Mouse (Mus musculus) splenic B cell, adult 2 months (primary cell): ENCODE measurements around the gene Dnaaf1.

Experiments used
- DNase-seq: peaks from one replicate; pipeline ENCODE4 v3.0.0-alpha.2; 2011; ENCODE audit warnings: low read depth, low spot score
- H3K27me3 ChIP-seq: 2 replicates; pipeline ENCODE4 v1.6.1; 2012; ENCODE audit warnings: mild to moderate bottlenecking, low read length, moderate library complexity, mixed read lengths; ENCODE audit not compliant: control insufficient read depth, poor library complexity, insufficient read depth, severe bottlenecking
- H3K36me3 ChIP-seq: 2 replicates; pipeline ENCODE4 v1.6.1; 2012; ENCODE audit warnings: mild to moderate bottlenecking, low read length, moderate library complexity, mixed read lengths; ENCODE audit not compliant: control insufficient read depth, poor library complexity, insufficient read depth, severe bottlenecking

Gene Dnaaf1

GRCm38 (mm10) chr8:119590348-119590747 lies 15.3 kb downstream of the Dnaaf1 start:
- Histone ChIP-seq H3K36me3 (no peaks in the 10 kb centered on the region), H3K27me3 (no peaks in the 10 kb centered on the region)
- DNase-seq, result no peak

- Histone ChIP-seq H3K27me3 (no peaks in the 10 kb centered on the region), H3K36me3 (no peaks in the 10 kb centered on the region)
- DNase-seq, result no peak
Observed at GRCm38 (mm10) chr8:119591456-119591855, 16.4 kb downstream of the Dnaaf1 start.

GRCm38 (mm10) chr8:119603771-119604170 lies 28.7 kb downstream of the Dnaaf1 start:
- no peak for DNase-seq
- H3K27me3 ChIP-seq, result no peaks in the 10 kb centered on the region
- peaks cover 1% of the 10 kb centered on the region for H3K36me3 ChIP-seq

GRCm38 (mm10) chr8:119604398-119604803 lies 29.4 kb downstream of the Dnaaf1 start:
- H3K27me3 ChIP-seq, result no peaks in the 10 kb centered on the region
- DNase-seq, result no peak
- peaks cover 1% of the 10 kb centered on the region for H3K36me3 ChIP-seq

GRCm38 (mm10) chr8:119604996-119605395 lies 30.0 kb downstream of the Dnaaf1 start, which contains the start of gene Taf1c:
TSS of gene Taf1c (minus strand) at chr8:119605222.
- H3K27me3 ChIP-seq, result no peaks in the 10 kb centered on the region
- peaks cover 1% of the 10 kb centered on the region for H3K36me3 ChIP-seq
- peak; percentile 95 for DNase-seq

- peak; percentile 58 for DNase-seq
- no peaks in the 10 kb centered on the region for H3K27me3 ChIP-seq
- H3K36me3 ChIP-seq, result peaks cover 1% of the 10 kb centered on the region; the same call in 1 of the 2 replicates
Observed at GRCm38 (mm10) chr8:119606224-119606623, 31.2 kb downstream of the Dnaaf1 start.

GRCm38 (mm10) chr8:119612471-119612870 lies 37.4 kb downstream of the Dnaaf1 start, which contains the start of gene Adad2:
TSS of gene Adad2 (plus strand) at chr8:119612747.
- H3K27me3 ChIP-seq, result no peaks in the 10 kb centered on the region
- H3K36me3 ChIP-seq, result no peaks in the 10 kb centered on the region
- no peak for DNase-seq

GRCm38 (mm10) chr8:119615096-119615495 lies 40.1 kb downstream of the Dnaaf1 start:
- Histone ChIP-seq H3K36me3 (no peaks in the 10 kb centered on the region), H3K27me3 (no peaks in the 10 kb centered on the region)
- DNase-seq, result no peak

GRCm38 (mm10) chr8:119616358-119616757 lies 41.3 kb downstream of the Dnaaf1 start:
- H3K27me3 ChIP-seq, result no peaks in the 10 kb centered on the region
- H3K36me3 ChIP-seq, result no peaks in the 10 kb centered on the region
- no peak for DNase-seq

GRCm38 (mm10) chr8:119616811-119617210 lies 41.8 kb downstream of the Dnaaf1 start:
- no peaks in the 10 kb centered on the region for H3K36me3 ChIP-seq
- DNase-seq, result no peak
- no peaks in the 10 kb centered on the region for H3K27me3 ChIP-seq

- no peak for DNase-seq
- Histone ChIP-seq H3K36me3 (no peaks in the 10 kb centered on the region), H3K27me3 (no peaks in the 10 kb centered on the region)
Observed at GRCm38 (mm10) chr8:119617586-119617985, 42.6 kb downstream of the Dnaaf1 start.

GRCm38 (mm10) chr8:119618887-119619286 lies 43.9 kb downstream of the Dnaaf1 start:
- no peak for DNase-seq
- Histone ChIP-seq H3K36me3 (no peaks in the 10 kb centered on the region), H3K27me3 (no peaks in the 10 kb centered on the region)

- DNase-seq, result no peak
- H3K36me3 ChIP-seq, result no peaks in the 10 kb centered on the region
- no peaks in the 10 kb centered on the region for H3K27me3 ChIP-seq
Observed at GRCm38 (mm10) chr8:119620116-119620840, 45.2 kb downstream of the Dnaaf1 start.

GRCm38 (mm10) chr8:119620848-119621465 lies 45.9 kb downstream of the Dnaaf1 start:
- H3K36me3 ChIP-seq, result no peaks in the 10 kb centered on the region
- H3K27me3 ChIP-seq, result no peaks in the 10 kb centered on the region
- no peak for DNase-seq

GRCm38 (mm10) chr8:119622555-119622954 lies 47.5 kb downstream of the Dnaaf1 start:
- Histone ChIP-seq H3K36me3 (no peaks in the 10 kb centered on the region), H3K27me3 (no peaks in the 10 kb centered on the region)
- DNase-seq, result no peak
